Mouse (Mus musculus): ENCODE data around the gene Olfr392.

The Olfr392 gene

DNA sequence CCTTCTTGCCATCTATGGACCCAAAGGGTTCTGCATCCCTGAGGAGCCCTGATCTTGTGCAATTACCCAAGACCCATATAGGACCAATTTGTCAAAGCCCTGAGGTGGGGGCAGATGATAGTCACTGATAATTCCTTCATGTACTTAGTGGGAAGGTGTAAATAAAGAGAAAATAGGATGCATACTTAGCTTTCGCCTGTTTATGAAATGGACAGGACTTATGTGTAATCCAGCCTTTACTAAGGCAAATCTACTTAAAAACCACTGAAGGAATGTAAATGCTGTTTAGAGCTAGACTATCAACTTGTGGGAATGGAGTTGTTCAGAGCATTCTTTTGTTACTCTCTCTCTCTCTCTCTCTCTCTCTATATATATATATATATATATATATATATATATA, at the start of gene Olfr392:
TSS of gene Olfr392 (minus strand) at position 101 of the 400 bp plus-strand sequence.
- no peak for DNase-seq

- no peak for DNase-seq
Measured at GRCm38 (mm10) chr11:73851354-73851753, 34.5 kb upstream of the Olfr392 start, which contains the start of gene Olfr393. TSS of gene Olfr393 (minus strand) at chr11:73851454.

DNA sequence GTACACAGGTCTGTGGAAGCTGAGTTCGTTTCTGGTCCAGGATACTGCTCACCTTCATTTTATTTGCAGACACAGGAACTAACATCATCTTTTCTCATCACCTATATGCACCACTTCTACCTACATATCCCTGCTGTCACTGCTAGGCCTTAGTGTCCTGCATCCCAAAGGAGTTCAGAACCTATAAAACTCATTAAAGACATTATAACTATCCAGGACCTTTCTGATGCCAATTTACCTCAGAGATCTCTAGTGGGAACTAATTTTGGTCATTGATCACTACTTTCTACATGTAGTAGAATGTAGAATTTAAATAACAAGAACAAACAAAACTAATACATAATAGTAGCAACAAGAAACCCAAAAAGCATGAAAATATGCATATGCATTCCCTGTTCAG, 13.9 kb downstream of the Olfr392 start, which contains the start of gene Olfr391-ps:
TSS of gene Olfr391-ps (minus strand) at position 101 of the 400 bp plus-strand sequence.
- no peak for DNase-seq

- no peak for DNase-seq
Measured at GRCm38 (mm10) chr11:73782664-73783063, 34.2 kb downstream of the Olfr392 start, which contains the start of gene Olfr390. TSS of gene Olfr390 (plus strand) at chr11:73782964.

DNA sequence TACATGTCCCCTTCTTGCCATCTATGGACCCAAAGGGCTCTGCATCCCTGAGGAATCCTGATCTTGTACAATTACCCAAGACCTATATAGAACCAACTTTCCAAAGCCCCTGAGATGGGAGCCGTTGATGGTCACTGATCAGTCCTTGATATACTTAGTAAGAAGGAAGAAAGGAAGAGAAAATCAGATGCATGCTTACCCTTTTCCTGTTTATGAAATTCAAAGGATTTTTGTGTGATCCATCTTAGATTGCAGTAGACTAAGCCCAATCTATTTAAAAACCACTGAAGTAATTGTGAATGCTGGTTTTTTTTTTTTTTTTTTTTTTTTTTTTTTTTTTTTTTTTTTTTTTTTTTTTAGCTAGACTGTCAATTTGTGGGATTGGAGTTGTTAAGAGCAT, 36.2 kb downstream of the Olfr392 start, which contains the start of gene Olfr389:
TSS of gene Olfr389 (minus strand) at position 101 of the 400 bp plus-strand sequence.
- DNase-seq: no peak
